Mouse (Mus musculus) erythroblast, embryonic 14.5 days (primary cell): ENCODE data around the gene Rfx2.

Experiments
- GATA1 ChIP-seq: IDR thresholded peaks from 2 replicates; pipeline ENCODE4 v1.6.1; 2012; ENCODE audit warnings: low read length, inconsistent platforms, mixed read lengths
- TAL1 ChIP-seq: IDR thresholded peaks from 3 replicates; pipeline ENCODE4 v1.6.1; 2012; ENCODE audit warnings: low read length, inconsistent platforms, mixed read lengths

DNA sequence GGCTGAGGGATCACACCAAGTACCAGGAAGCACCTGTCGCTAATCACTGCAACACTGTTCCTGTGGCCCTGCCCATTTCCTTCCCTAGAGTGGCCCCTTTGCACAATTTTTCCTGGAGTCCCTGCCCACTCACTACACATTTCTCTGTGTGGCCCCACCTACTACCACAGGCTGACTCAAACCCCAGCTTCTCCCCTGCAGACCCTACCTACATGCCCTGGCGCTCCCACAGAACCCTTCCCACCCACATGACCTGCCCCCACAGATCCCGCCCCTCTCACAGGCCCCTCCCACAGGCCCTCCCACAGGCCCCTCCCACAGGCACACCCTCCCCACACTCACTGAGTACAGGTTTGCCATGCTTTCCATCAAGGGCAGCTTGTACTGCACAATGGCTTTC is 30.4 kb upstream of the Rfx2 start:
- TF ChIP-seq GATA1 = no peak
- no peak for TF ChIP-seq TAL1
